Mouse (Mus musculus): ENCODE measurements around the gene Gm49320.
A peak's percentile ranks its signal among the peaks of the same experiment; 100 is the strongest.

DNA sequence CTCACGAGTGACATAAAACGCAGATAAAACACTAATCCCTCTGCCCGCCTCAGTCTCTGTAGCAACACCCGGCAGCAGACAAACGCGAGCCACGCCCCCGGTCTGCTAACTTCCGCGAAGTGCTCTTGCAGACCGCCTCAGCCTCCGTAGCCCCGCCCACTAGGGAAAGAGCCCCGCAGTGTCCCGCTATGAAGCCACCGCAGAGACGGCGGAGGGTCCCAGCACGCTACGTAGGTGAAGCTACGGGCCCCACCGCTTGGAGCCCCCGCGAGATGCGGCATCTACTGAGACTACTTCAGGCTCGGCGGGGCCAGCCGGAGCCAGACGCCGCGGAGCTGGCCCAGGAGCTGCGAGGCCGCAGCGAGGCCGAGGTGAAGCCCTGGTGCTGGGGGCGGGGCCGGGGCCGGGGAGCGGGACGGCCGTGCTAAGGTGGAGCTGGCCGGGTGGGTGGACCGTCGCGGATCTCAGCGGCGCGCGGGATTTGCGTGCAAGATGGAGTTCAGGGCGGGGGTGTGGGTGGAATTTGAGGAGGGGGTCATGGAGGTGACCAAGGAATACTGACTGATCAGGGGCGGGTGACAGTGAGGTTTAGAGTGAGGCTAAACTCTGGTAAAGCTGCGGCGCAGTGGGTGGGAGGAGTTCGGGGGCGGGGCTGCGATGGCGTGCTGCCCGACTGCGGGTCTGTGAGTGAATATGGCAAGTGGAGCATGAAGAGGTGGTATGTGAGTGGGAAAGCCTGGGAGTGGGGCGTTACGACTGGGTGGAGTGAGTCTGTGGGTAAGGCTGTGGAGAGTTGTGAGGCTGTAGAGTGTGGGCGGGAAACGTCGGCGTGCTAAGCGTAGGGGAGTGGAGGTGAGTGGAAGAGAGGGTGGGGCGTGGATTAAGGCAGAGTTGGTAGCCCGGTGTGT, 14.5 kb downstream of the Gm49320 start, which contains the start of gene Snapc2:
- TF ChIP-seq CTCF (IDR thresholded peaks at IDR 0.05; ENCODE audit: insufficient read depth, low read length) (no peak), POLR2A (IDR thresholded peaks at IDR 0.05; ENCODE audit: borderline replicate concordance, extremely low read depth, low read depth, low read length) (peak; percentile 65; the same call in 1 of the 2 replicates)
